Mouse (Mus musculus) urinary bladder, adult 2 months (tissue): Measurements from ENCODE around the gene Erh. TPM values are rescaled to one million over a fixed set of nuclear protein-coding genes. Genes with fewer than 3 reads are reported as not detected.

Experiments used
- DNase-seq: peaks from one replicate; pipeline ENCODE4 v3.0.0; 2022; ENCODE audit warnings: low spot score
- polyA plus RNA-seq: library from polyadenylated mRNA; depleted of rRNA; stranded (reverse); fragments of >200 nt; gene quantifications from 2 replicates; pipeline ENCODE4 v1.2.3, GENCODE M21; 2012; rRNA removed

Erh gene
- polyA plus RNA-seq = 112 and 134 TPM in 2 replicates

DNA sequence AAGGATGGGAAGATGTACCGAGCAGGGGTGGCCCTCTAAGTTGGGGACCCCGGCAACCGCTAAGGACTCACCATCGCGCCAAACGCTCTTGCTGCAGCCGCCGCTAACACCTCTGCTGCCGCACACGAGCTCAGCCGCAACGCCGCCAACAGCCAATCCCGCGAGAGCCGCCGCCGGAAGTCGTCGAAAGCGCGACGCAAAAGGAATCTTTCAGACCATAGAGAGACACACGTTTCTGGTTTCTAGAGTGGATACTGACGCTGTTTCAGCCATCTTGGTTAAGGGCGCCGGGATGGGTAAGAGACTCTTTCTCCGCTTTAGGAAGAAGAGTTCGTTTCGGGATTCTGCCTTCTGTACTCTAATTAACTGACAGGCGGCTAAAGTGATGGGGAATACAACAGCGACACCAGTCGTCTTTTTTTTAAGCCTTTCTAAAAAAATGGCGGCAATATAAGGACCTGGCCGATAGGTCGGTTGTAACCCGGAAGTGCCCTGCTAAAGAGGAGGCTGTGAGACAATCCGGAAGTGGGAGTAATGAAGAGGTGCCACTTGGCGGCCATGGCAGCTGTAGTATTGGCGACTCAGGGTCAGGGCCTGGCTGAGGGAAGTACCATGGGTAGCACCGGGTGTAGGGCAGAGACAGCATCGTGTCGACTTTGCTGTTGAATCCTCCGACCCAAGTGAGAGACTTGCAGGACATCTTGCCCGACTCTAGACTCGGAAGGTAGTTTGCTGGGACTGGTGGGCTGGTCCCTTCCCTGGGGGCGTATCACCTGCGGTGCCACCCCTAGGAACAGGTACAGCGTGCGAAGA lies at the start of gene Erh, which contains the start of gene Slc39a9:
TSS of gene Erh (minus strand) at position 649 of the 813 bp plus-strand sequence.
TSS of gene Slc39a9 (plus strand) at position 191 of the 813 bp plus-strand sequence.
- DNase-seq = peak; percentile 80

- DNase-seq = no peak
Observed at GRCm38 (mm10) chr12:80693700-80694099, 49.6 kb upstream of the Erh start.

- DNase-seq = peak; percentile 50
Observed at GRCm38 (mm10) chr12:80692269-80692972, 48.3 kb upstream of the Erh start, which contains the start of gene Plekhd1. Gene Plekhd1, plus strand, starts transcription at chr12:80692591.

GRCm38 (mm10) chr12:80691671-80692091 lies 47.5 kb upstream of the Erh start:
- DNase-seq = no peak

GRCm38 (mm10) chr12:80689696-80690095 lies 45.6 kb upstream of the Erh start:
- no peak for DNase-seq

- DNase-seq = no peak
Observed at GRCm38 (mm10) chr12:80687788-80688211, 43.7 kb upstream of the Erh start.

DNA sequence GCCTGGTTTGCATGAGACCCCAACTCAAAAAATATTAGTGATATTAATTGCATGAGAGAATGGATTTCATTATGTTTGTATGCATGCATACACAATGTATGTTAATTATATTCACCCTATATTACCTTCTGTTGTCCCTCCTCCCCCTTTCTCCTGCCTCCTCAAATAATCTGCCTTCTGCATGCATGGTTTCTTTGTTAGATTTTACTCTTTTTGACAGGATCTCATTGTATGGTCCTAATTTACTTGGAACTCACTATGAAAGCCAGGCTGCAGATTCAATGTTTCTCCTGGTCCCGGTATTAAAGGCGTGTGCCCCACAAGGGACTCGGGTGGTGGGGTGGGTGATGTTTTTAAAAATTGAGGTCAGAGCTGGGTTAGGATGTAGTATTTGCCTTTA lies 40.2 kb upstream of the Erh start:
- no peak for DNase-seq

DNA sequence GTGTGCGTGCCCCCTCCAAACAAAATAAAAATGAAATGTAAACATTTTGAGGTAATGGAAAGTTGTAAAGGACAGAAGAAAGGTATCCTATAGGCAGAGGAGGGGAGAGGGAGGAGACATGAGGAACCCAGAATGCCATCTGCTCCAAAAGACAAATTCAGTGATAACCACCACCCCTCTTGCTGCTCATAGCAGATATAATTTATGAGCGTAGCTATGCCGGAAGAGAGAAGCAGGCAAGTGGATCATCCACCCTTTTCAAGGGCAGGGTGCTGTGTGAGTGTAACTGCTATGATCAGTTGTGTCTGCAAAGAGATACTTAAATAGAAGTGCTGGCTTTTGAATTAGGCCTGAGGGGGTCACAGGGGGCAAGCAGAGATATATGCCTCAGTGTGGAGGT lies 39.4 kb upstream of the Erh start:
- no peak for DNase-seq

DNA sequence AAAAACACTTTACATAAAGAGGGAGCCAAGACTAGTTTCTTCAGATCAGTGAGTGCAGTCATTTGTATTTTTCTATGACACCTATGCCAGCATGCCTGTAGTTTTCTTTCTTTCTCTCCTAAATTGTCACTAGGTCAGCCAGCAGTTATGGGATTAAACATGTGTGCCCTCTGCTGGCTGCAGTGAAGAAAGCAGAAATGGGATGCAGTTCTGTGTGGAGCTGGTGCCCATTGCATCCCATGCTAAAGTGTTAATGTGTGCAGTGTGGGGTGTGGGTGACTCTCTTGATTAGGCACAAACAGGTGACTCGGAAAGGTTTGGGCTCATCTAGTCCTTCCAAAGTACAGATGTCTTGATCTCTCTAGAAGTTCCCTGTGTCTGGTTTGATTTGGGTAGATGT lies 37.2 kb upstream of the Erh start:
- DNase-seq = no peak

DNA sequence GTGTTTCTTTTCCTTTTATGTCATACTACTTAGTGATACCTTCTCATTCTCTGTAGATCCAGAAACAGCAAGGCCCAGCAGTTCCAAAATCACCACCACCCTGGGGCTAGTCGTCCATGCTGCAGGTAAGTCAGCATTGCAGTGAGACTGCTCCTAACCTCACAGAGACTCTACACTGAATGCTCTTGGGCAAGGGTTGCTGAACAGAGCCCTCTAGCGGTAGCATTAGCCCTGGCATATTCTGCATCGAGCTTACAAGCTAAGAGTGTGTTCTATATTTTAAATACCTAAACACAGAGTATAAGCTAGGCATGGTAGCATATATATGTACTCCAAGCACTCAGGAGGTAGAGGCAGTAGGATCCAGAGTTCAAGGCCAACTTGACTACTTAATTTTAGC lies 29.0 kb upstream of the Erh start:
- DNase-seq = no peak

GRCm38 (mm10) chr12:80668391-80668790 lies 24.2 kb upstream of the Erh start:
- DNase-seq = no peak

GRCm38 (mm10) chr12:80663935-80664334 lies 19.8 kb upstream of the Erh start:
- DNase-seq = no peak

DNA sequence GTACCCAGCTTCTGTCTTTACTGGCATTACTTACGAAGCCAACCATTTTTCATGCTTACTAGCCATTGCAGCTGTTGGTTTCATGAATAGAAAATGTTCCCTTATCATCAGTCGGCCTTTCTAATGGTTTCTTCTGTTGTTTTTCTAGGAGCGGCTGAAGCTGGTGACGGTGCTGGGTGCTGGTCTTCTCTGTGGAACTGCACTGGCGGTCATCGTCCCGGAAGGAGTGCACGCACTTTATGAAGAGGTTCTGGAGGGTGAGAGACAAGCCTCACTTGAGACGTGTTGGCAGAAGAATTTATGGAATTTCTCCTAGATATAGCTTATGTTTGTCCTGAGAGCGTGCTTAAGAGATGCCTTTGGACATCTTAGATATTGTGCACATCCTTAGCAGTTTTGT lies 18.2 kb upstream of the Erh start:
- DNase-seq = no peak

DNA sequence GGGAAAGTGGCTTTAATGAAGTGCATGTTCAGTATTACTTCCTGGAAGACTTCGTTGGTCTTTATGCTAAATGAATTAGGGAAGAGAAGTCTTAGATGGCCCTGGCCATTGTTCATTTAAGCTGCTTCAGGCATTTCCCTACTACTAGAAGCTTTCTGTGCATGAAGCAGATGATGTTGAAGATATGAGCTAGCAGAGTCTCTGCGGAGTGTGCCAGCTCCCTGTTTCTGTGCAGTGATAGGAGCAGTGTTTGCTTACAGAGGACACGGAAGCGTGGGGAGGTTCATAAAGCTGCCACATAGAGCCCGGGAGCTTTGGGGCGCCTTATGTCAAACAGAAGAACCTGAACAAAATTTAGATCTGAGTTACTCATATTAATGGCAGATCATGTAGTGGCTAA lies 14.5 kb upstream of the Erh start:
- DNase-seq = no peak

GRCm38 (mm10) chr12:80654659-80655025 lies 10.5 kb upstream of the Erh start:
- no peak for DNase-seq

DNA sequence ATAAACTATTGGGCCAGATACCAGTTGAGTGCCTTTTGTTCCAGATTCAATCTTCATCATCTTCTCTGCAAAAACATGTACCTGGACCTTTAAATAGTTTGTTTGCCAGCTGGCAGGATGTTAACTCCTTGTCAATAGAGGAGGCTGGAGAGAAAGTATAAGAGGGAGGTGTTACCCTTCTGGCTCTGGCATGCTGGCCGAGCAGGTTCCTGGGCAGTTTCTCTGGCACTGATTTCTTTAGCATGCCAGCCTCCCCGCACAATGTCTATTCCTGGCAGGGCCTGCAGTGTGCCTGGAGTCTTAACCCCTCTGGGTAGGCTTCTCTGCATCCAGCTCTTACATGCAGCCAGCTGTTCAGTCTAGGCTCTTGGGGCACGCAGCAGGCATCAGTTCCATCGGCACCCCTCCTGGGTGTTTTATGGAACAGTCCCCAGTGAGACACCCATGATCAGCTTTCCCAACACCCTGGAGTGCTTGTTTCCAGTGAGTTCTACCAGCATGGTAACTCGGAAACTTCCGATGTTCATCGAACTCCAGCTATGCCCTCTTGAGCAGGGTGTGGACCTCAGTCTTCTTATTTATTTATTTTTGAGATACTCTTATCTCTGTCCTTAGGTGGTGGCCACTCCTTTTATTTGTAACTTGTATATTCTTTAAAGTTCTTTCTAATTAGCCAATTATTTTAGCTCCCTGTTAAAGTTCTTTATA lies 10.0 kb upstream of the Erh start:
- peak; percentile 38 for DNase-seq

DNA sequence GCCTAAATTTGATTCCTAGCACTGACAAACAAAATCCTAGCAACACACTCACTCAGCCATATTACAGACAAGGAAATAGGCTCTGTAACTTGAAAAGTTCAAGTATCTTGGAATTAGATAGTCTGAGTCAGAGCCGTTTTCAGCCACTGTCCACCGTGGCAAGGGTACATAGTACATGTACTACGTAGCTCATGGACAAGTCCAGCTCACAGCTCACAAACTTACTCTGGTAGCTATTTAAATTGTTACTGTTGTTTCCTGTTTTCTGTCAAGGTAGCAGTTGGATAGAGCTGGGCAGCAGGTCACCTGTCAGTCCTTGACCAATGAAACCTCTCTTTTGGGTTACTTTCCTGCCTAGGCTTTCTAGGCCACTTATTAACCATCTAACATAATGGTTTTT lies 2.2 kb upstream of the Erh start:
- DNase-seq = no peak

- DNase-seq = no peak
Observed at GRCm38 (mm10) chr12:80644506-80644868, 346 bp upstream of the Erh start.

DNA sequence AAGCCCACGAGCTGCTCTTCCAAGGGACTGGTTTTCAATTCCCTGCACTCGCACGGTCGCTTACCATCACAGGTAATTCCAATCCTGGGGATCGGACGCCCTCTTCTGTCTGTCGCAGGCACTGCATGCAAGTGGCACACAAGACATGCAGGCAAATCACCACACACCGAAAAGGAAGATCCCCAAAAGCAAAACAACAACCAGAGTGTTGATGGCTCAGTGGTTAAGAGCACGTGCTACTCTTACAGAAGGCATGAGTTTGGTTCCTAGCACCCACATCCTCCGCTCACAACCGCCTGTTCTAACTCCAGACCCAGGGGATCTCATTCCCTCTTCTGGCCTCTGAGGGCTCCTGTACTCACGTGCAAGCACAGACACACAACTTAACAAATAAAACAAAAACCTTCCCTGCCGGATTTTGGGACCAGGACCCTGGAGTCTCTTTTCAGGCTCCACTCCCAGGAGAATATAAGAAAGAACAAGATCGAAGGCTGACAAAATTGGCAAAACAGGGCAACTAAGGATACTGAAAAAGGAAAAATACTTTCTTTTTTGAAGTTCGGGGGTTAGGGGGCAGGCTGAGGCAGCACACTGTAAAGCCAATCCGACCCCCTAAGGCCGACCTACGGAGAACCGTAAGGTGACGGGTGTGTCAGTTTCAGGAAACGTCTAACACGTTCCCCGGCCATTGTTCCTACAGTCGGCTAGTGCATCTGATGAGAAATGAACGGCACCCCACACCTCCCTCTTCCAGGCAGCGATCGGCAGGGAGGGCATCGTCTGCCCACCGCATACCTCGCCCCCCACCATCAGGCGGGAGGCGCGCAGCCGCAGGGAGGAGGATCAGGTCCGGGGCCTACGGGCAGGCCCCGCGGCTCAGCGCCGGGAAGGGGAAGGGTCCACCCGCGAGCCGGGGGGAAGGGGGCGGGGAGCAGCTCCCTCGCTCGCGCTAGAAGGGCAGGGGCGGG lies 1.1 kb downstream of the Erh start:
- no peak for DNase-seq

- DNase-seq = no peak
Observed at GRCm38 (mm10) chr12:80631790-80632189, 12.4 kb downstream of the Erh start.

GRCm38 (mm10) chr12:80620501-80620900 lies 23.6 kb downstream of the Erh start:
- no peak for DNase-seq
